Mouse (Mus musculus): ENCODE measurements at regions not wholly inside any gene's neighbourhood (a gene's known extent, or its start where the extent isn't known, plus 50 kb on each side); places are given as distances from the start of the nearest gene placed in this dataset.

DNA sequence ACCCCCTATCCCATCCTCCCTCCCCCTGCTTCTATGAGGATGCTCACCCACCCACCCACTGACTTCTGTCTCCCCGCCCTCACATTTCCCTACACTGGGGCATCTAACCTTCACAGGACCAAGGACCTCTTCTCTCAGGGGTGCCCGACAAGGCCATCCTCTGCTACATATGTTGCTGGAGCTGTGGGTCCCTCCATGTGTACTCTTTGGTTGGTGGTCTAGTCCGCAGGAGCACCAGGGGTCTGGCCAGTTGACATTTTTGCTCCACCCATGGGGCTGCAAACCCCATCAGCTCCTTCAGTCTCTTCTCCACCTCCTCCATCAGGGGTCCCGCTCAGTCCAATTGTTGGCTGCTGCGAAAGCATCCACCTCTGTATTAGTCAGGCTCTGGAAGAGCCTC is 3539.2 kb upstream of the Gm7489 start:
- no peak for TF ChIP-seq POLR2A (IDR thresholded peaks at IDR 0.05; ENCODE audit: insufficient read depth, low read depth, low read length)
- no peak for TF ChIP-seq CTCF (IDR thresholded peaks at IDR 0.05)
- TF ChIP-seq EP300 (IDR thresholded peaks at IDR 0.05; ENCODE audit: insufficient read depth, low read depth, low read length), result no peak
